ENCODE assay signal across 10 mouse cellular contexts in the genomic region with DNA sequence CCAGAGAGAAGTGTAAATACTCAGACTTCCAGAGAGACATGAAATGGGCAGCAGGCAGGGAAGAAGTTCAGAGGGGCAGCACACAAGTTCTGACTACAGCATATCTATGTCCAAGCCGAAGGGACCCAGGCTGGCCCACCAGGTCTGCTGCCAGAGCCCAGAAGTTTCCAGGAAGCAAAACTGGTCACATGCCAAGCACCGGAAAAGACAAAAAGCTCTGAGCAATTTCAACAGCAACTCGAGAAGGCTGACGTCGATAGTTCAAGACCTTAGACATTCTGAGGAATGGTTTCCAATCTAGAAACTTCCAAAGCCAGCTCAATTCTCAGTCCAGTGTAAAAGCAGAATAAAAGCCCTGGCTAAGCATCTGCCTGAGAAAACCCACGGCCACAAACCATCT. TPM values are rescaled to one million over a fixed set of nuclear protein-coding genes. Genes with fewer than 3 reads are reported as not detected.
DNase-seq lines count a peak whose midpoint lies in the region; ATAC-seq lines count a peak whose summit lies in the region.
"Had no signal": no experiment of that assay in that cellular context is flagged by ENCODE, and none has a peak within 500 bp of the region (broad histone marks: within the 10 kb centered on the region; RNA-seq: fewer than 3 reads in every experiment).

No protein-coding gene starts in this region.

- peak; percentile 26 for DNase-seq in gastrocnemius, postnatal 25 days
- no peak for DNase-seq in gastrocnemius, postnatal 14 days
- peak; percentile 73 for DNase-seq in lung, postnatal 25 days (ENCODE audit: low spot score)
- no peak for DNase-seq in midbrain, embryonic 14.5 days
- DNase-seq in T-cell, adult 2 months (ENCODE audit: low spot score): no peak
- DNase-seq in frontal cortex, postnatal 14 days (ENCODE audit: low spot score in 2 of 2): no peak

- H3K27ac ChIP-seq in heart, embryonic 12.5 days (ENCODE audit: poor library complexity, severe bottlenecking): peak overlapping the region; percentile 31
- H3K27ac ChIP-seq in kidney, embryonic 16.5 days (ENCODE audit: low read length): peak overlapping the region; percentile 55; the same call in 1 of the 2 replicates
- H3K27ac ChIP-seq in midbrain, embryonic 14.5 days (replicated peaks; ENCODE audit: low read depth, low read length): no peak overlapping the region
- H3K27ac ChIP-seq: embryonic facial prominence, embryonic 12.5 days; limb, embryonic 13.5 days had no signal

- no peaks in the 10 kb centered on the region for H3K9me3 ChIP-seq in heart, embryonic 12.5 days (replicated peaks)
- no peaks in the 10 kb centered on the region for H3K9me3 ChIP-seq in kidney, embryonic 16.5 days (ENCODE audit: low read length)
- no peaks in the 10 kb centered on the region for H3K9me3 ChIP-seq in midbrain, embryonic 14.5 days (ENCODE audit: control insufficient read depth, low read length)
- H3K9me3 ChIP-seq: embryonic facial prominence, embryonic 12.5 days; limb, embryonic 13.5 days had no signal

- no peaks in the 10 kb centered on the region for H3K27me3 ChIP-seq in heart, embryonic 12.5 days (replicated peaks)
- H3K27me3 ChIP-seq in kidney, embryonic 16.5 days (ENCODE audit: insufficient read depth, low read length): no peaks in the 10 kb centered on the region
- H3K27me3 ChIP-seq in midbrain, embryonic 14.5 days (ENCODE audit: control insufficient read depth, insufficient read depth, low read length): no peaks in the 10 kb centered on the region
- H3K27me3 ChIP-seq: embryonic facial prominence, embryonic 12.5 days; limb, embryonic 13.5 days had no signal

- H3K36me3 ChIP-seq in heart, embryonic 12.5 days: peaks cover under 1% of the 10 kb centered on the region
- H3K36me3 ChIP-seq in kidney, embryonic 16.5 days (ENCODE audit: insufficient read depth, low read length): peaks cover 10% of the 10 kb centered on the region; the same call in 1 of the 2 replicates
- H3K36me3 ChIP-seq in midbrain, embryonic 14.5 days (ENCODE audit: control insufficient read depth, insufficient read depth, low read length): no peaks in the 10 kb centered on the region

- 0 out of 2 replicates have a peak, but pooled peaks cover 4% of the 10 kb centered on the region for H3K4me1 ChIP-seq in heart, embryonic 12.5 days (replicated peaks)
- H3K4me1 ChIP-seq in kidney, embryonic 16.5 days (ENCODE audit: insufficient read depth, low read length): 0 out of 2 replicates have a peak, but pooled peaks cover 5% of the 10 kb centered on the region
- no peaks in the 10 kb centered on the region for H3K4me1 ChIP-seq in midbrain, embryonic 14.5 days (ENCODE audit: control insufficient read depth, insufficient read depth, low read length)
- H3K4me1 ChIP-seq: embryonic facial prominence, embryonic 12.5 days; limb, embryonic 13.5 days had no signal

- no peak overlapping the region for H3K4me2 ChIP-seq in heart, embryonic 12.5 days
- H3K4me2 ChIP-seq in kidney, embryonic 16.5 days (replicated peaks; ENCODE audit: low read depth, low read length): no peak overlapping the region
- no peak overlapping the region for H3K4me2 ChIP-seq in midbrain, embryonic 14.5 days (ENCODE audit: low read length)
- H3K4me2 ChIP-seq: embryonic facial prominence, embryonic 12.5 days; limb, embryonic 13.5 days had no signal

- intact Hi-C loops in gastrocnemius, postnatal 14 days (cut with DNase I; ENCODE audit: low total_unique reads): no loop called here

- 55% methylated on average over 6 of the region's 6 CpGs for WGBS in heart, embryonic 12.5 days
- WGBS in kidney, embryonic 16.5 days: 41% methylated on average over 6 of the region's 6 CpGs
- WGBS in midbrain, embryonic 14.5 days: 87% methylated on average over 6 of the region's 6 CpGs

- H3K4me3 ChIP-seq in heart, embryonic 12.5 days: no peak overlapping the region
- H3K4me3 ChIP-seq in kidney, embryonic 16.5 days (ENCODE audit: low read length): no peak overlapping the region
- no peak overlapping the region for H3K4me3 ChIP-seq in midbrain, embryonic 14.5 days (replicated peaks; ENCODE audit: low read depth, low read length)
- H3K4me3 ChIP-seq: embryonic facial prominence, embryonic 12.5 days; limb, embryonic 13.5 days had no signal

- H3K9ac ChIP-seq in heart, embryonic 12.5 days: no peak overlapping the region
- H3K9ac ChIP-seq in kidney, embryonic 16.5 days (replicated peaks; ENCODE audit: low read length): no peak overlapping the region
- no peak overlapping the region for H3K9ac ChIP-seq in midbrain, embryonic 14.5 days (replicated peaks; ENCODE audit: low read length)
- H3K9ac ChIP-seq: embryonic facial prominence, embryonic 12.5 days; limb, embryonic 13.5 days had no signal

- peak; percentile 36; the same call in 1 of the 2 replicates for ATAC-seq in heart, embryonic 12.5 days (ENCODE audit: insufficient number of reproducible peaks, low FRiP score)
- ATAC-seq in kidney, embryonic 16.5 days (ENCODE audit: low FRiP score, low TSS enrichment): no peak
- no peak for ATAC-seq in midbrain, embryonic 14.5 days (ENCODE audit: low FRiP score, low TSS enrichment)

RNA-seq across cellular contexts. Expression of a gene that starts 21.1 kb away (rescaled TPM):
- total RNA-seq in gastrocnemius, postnatal 25 days (2021): not detected
- not detected for total RNA-seq in gastrocnemius, postnatal 14 days (2021)
- 0.17 and 0.37 TPM in 2 replicates for polyA plus RNA-seq in heart, embryonic 12.5 days (2016; fragmentation: Nextera tagmentation; extraction: Ambion mirVana)
- 0.78 and 0.82 TPM in 2 replicates for polyA plus RNA-seq in kidney, embryonic 16.5 days (2015; fragmentation: Nextera tagmentation; extraction: Ambion mirVana)
- polyA plus RNA-seq in midbrain, embryonic 14.5 days (2014; fragmentation: Nextera tagmentation; extraction: Ambion mirVana): 1.1 and 1.8 TPM in 2 replicates

RNA-seq across cellular contexts. Expression of a gene that starts 29.3 kb away (rescaled TPM):
- 1 to 10 TPM; 5.7 to 6.3 TPM for total RNA-seq in gastrocnemius, postnatal 25 days (2021)
- 10 to 100 TPM in 1 of 2 experiments, 1 to 10 TPM in 1; 9.8 to 14.8 TPM for total RNA-seq in gastrocnemius, postnatal 14 days (2021)
- 6.7 and 9.7 TPM in 2 replicates for polyA plus RNA-seq in heart, embryonic 12.5 days (2016; fragmentation: Nextera tagmentation; extraction: Ambion mirVana)
- polyA plus RNA-seq in kidney, embryonic 16.5 days (2015; fragmentation: Nextera tagmentation; extraction: Ambion mirVana): 163 and 164 TPM in 2 replicates
- polyA plus RNA-seq in midbrain, embryonic 14.5 days (2014; fragmentation: Nextera tagmentation; extraction: Ambion mirVana): 2.1 and 4.1 TPM in 2 replicates

RNA-seq across cellular contexts. Expression of a gene that starts 38.0 kb away (rescaled TPM):
- total RNA-seq in gastrocnemius, postnatal 25 days (2021): not detected
- total RNA-seq in gastrocnemius, postnatal 14 days (2021): not detected
- polyA plus RNA-seq in heart, embryonic 12.5 days (2016; fragmentation: Nextera tagmentation; extraction: Ambion mirVana): not detected in 2 replicates
- polyA plus RNA-seq in kidney, embryonic 16.5 days (2015; fragmentation: Nextera tagmentation; extraction: Ambion mirVana): not detected in 2 replicates
- 0.23 and 0.33 TPM in 2 replicates for polyA plus RNA-seq in midbrain, embryonic 14.5 days (2014; fragmentation: Nextera tagmentation; extraction: Ambion mirVana)
- polyA plus RNA-seq: embryonic facial prominence, embryonic 12.5 days; limb, embryonic 13.5 days had no signal

Comparison
In these comparisons a context has a peak if more than half of its experiments do, and no peak if none do; other contexts are left out.
1. DNase-seq: peak in gastrocnemius, postnatal 25 days (single experiment) and lung, postnatal 25 days (single experiment); none in gastrocnemius, postnatal 14 days (single experiment), midbrain, embryonic 14.5 days (single experiment), T-cell, adult 2 months (single experiment) and frontal cortex, postnatal 14 days (0 of 2).
2. RNA of a gene that starts 29.3 kb away (polyA plus RNA-seq): 163 to 164 TPM in kidney, embryonic 16.5 days; 6.7 to 9.7 TPM in heart, embryonic 12.5 days and 2.1 to 4.1 TPM in midbrain, embryonic 14.5 days; every median in the first group is over 10 times any median in the second.